Mouse (Mus musculus): ENCODE measurements around the gene Kcnab2. TPM values are rescaled to one million over a fixed set of nuclear protein-coding genes. Genes with fewer than 3 reads are reported as not detected.

Kcnab2 gene
- total RNA-seq, 2 experiments from 2014 or later: 5.0 to 8.9 TPM

DNA sequence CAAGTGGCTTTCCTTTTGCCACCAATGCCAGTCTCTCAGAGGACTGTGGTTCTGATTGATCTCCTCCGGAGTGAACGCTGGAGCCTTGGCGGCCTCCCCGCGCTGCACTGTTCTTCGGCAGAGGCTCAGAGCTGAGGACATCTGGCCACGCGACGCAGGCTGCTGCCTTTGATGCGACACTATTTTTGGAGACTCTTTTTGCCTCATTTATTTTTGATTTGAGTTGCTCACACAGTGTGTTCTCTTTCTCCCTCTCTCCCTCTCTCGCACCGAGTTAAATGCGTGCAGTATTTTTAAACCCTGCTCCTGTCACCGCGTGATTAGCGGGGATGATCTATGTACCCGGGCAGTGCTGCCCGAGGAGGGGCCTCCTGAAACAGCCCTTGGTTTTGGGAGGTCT, 21.1 kb downstream of the Kcnab2 start:
- no peak for ATAC-seq (replicated peaks; ENCODE audit: low FRiP score, poor library complexity, severe bottlenecking)

DNA sequence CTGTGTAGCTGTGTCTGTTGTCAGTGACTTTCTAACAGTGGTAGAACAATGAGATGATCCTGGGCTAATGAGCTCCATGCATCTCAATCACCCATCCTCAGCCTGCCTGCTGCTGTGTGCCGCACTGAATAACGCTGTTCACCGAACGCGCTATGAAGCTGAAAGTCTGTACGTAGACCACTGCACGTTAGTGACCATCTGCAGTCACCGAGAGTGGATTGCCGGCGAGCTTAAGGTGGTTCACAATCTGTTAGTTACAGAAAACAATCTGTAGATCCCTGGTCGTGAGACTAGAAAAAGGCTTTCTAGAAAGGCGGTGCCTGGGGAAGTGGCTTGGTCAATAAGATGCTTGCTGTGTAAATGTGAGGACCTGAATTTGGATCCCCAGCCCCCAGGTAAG, 23.5 kb downstream of the Kcnab2 start:
- ATAC-seq (replicated peaks; ENCODE audit: low FRiP score, poor library complexity, severe bottlenecking): no peak

GRCm38 (mm10) chr4:152453079-152453478, 24.6 kb downstream of the Kcnab2 start:
- no peak for ATAC-seq (replicated peaks; ENCODE audit: low FRiP score, poor library complexity, severe bottlenecking)

DNA sequence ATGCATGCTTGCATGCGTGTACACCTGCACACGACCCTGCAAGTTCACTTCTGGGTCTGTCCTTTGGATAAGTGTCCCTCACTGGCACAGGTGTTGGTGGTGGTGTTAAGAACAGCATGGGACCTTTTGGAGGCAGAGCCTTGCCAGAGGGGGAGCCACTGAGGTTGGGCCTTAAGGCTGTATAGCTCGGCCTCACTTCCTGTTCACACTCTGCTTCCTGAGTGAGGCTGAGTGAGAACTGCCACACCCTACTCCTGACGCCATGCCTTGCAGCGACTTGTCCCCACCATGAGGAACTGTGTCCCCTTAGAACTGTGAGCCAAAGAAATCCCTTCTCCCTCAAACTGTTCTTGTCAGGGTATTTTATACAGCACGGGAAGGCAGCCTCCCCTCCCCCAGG, 26.3 kb downstream of the Kcnab2 start:
- no peak for ATAC-seq (replicated peaks; ENCODE audit: low FRiP score, poor library complexity, severe bottlenecking)

DNA sequence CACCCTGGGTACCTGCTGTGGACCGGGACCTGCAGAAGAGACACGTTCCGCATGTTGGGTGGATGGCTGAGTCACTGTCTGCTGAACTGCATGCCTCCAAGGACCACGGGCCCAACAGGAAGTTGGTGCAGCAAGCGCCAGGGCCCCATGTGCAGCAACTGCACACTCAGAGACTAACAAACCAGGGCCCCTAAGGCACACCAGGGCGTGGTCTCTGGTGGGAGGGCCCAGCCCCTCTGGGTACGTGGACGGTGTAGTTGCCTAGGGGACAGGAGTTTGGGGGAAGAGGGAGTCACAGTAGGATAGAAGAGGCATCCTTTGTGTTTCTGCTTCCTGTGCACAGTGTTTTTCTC, 29.0 kb downstream of the Kcnab2 start:
- no peak for ATAC-seq (replicated peaks; ENCODE audit: low FRiP score, poor library complexity, severe bottlenecking)

DNA sequence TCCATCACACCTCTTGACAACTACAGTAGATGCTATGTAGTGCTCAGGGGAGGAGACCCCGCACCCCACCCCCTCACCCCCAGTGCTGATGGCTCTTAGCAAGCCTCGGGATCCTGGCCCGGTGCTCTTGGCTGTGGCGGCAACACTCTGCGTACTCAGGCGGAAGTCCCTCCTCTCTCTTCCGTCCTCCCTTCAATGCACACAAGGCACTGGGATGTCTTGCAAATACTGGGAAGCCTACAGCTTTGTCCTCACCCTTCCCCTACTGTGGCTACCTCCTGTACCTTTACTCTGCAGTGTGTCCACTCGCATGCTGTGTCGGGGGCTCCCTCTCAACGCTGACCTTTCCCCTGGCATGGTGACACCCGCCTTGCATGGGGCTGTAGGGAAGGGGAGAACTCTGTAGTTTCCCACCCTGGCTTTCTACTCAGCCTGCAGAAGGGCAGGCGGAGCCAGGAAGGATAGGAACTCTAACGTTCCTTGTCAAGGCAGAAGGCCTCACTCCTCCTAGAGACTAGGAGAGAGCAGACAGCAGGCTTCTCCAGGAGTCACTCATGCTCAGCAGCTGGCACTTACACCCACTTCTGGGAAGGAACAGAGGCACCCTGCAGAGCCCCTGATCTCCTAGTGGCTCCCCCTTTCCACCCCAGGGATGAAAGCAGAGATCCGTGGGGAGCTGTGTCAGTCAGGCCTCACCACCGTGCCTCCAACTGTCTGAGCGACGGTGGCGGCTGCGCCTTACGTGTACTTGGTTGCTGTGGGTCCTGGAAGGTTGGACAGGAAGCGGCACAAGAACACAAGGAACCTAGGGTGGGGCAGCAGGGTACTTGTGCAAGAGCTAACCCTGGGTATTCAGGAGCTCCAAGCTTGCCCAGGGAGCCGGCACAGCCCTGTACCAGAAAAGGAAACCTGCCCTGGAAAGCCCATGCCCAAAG, 29.7 kb downstream of the Kcnab2 start:
- ATAC-seq (replicated peaks; ENCODE audit: low FRiP score, poor library complexity, severe bottlenecking): no peak

GRCm38 (mm10) chr4:152446178-152446577, 31.5 kb downstream of the Kcnab2 start:
- ATAC-seq (replicated peaks; ENCODE audit: low FRiP score, poor library complexity, severe bottlenecking): no peak

GRCm38 (mm10) chr4:152441536-152441935, 36.1 kb downstream of the Kcnab2 start:
- ATAC-seq (replicated peaks; ENCODE audit: low FRiP score, poor library complexity, severe bottlenecking): no peak

- no peak for ATAC-seq (replicated peaks; ENCODE audit: low FRiP score, poor library complexity, severe bottlenecking)
Observed at GRCm38 (mm10) chr4:152440882-152441281, 36.8 kb downstream of the Kcnab2 start.

- ATAC-seq (replicated peaks; ENCODE audit: low FRiP score, poor library complexity, severe bottlenecking): no peak
Observed at GRCm38 (mm10) chr4:152435255-152435654, 42.4 kb downstream of the Kcnab2 start.

GRCm38 (mm10) chr4:152434836-152435235, 42.8 kb downstream of the Kcnab2 start:
- no peak for ATAC-seq (replicated peaks; ENCODE audit: low FRiP score, poor library complexity, severe bottlenecking)

DNA sequence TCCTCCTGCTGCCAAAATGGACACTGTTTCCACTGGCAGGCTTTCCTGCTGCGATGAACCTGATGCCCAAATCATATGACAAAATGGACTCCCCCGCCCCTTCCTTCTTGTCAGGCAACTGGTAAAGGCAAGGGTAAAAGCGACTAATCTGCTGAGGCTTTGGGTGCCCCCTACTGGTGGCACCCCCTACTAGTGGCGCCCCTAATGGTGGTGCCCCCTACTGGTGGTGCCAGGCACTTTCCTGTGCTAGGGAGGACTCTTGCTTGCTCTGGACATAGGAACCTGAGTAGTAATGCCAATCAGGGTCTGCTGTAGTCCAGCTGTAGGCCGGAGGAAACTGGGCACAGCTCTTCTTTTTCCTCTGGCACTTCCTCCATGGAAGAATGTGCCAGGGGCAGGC, 45.4 kb downstream of the Kcnab2 start:
- ATAC-seq (replicated peaks; ENCODE audit: low FRiP score, poor library complexity, severe bottlenecking): no peak

- ATAC-seq (replicated peaks; ENCODE audit: low FRiP score, poor library complexity, severe bottlenecking): no peak
Observed at GRCm38 (mm10) chr4:152428259-152428658, 49.4 kb downstream of the Kcnab2 start.

GRCm38 (mm10) chr4:152424922-152425321, 52.7 kb downstream of the Kcnab2 start:
- ATAC-seq (replicated peaks; ENCODE audit: low FRiP score, poor library complexity, severe bottlenecking): no peak

DNA sequence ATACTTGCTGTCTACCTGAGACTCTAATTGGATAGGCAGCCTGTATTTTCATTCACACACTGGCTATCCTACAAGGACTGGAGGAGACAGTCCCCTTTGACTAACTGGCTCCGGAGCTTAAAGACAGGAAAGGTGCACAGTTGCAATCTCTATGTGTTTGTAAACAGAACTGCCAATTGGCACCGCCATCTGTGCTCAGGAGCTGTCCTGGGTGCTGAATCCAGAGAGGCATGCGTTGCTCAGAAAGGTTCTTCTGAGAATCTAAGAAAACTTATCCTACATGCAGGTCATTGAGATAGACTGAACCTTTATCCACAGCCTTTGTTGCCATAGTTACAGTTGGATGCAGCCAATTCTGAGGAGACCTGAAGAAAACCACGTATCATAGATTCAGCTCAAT, 53.3 kb downstream of the Kcnab2 start:
- no peak for ATAC-seq (replicated peaks; ENCODE audit: low FRiP score, poor library complexity, severe bottlenecking)

DNA sequence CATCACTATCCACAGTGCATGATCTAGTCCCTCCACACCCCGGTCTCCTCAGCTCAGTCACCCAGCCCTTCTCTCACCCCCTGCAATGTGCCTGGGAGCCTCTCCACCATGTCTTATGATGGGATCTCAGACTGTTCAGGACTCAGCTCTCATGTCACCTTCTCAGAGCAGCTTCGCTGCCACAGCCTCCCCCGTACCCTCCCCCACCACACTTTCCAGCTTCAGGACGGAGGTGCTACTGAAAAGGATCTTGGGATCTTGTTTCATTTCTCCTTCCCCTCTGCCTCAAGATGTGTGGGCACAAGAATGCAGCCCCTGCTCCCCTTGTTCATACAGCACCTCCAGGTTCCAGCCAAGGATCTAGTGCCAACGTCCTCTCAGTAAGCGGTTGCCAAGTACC, 54.1 kb downstream of the Kcnab2 start:
- no peak for ATAC-seq (replicated peaks; ENCODE audit: low FRiP score, poor library complexity, severe bottlenecking)

- ATAC-seq (replicated peaks; ENCODE audit: low FRiP score, poor library complexity, severe bottlenecking): no peak
Observed at GRCm38 (mm10) chr4:152418229-152419060, 59.2 kb downstream of the Kcnab2 start.

GRCm38 (mm10) chr4:152412524-152413080, 65.1 kb downstream of the Kcnab2 start:
- ATAC-seq (replicated peaks; ENCODE audit: low FRiP score, poor library complexity, severe bottlenecking): no peak

GRCm38 (mm10) chr4:152410961-152411360, 66.7 kb downstream of the Kcnab2 start:
- no peak for ATAC-seq (replicated peaks; ENCODE audit: low FRiP score, poor library complexity, severe bottlenecking)

DNA sequence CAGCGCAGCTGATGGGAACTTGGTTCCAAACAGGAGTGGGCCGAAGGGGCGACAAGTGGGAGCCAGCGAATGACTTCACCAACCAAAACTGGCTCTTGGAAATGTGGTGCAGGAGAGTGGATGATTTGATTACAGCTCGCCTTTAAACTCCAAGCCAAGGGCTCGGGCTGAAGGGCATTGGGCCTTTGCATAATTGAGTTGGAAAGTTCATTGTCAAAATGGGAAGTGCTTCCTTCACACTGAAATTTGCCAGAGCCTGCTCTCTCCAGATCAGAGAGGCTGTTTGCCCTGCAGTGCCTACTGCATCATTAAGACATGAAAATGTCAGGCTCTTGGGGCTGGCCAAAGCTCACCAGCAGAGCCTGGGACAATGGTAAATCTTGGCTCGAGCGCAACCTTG, 71.1 kb downstream of the Kcnab2 start:
- no peak for ATAC-seq (replicated peaks; ENCODE audit: low FRiP score, poor library complexity, severe bottlenecking)
